Mouse (Mus musculus) lung, adult 2 months (tissue): Measurements from ENCODE around the gene Slc22a23.

Source experiments
- CTCF ChIP-seq: fragments of 200-500 bp; IDR thresholded peaks from 2 replicates; pipeline ENCODE4 v1.5.1; 2011; ENCODE audit warnings: mild to moderate bottlenecking, low read length, control low read depth; ENCODE audit not compliant: insufficient read depth
- POLR2A ChIP-seq: fragments of 200-500 bp; IDR thresholded peaks from 2 replicates; pipeline ENCODE4 v1.6.1; 2011; ENCODE audit warnings: low read depth, mild to moderate bottlenecking, control low read depth, low read length, borderline replicate concordance; ENCODE audit errors: extremely low read depth

- TF ChIP-seq CTCF (no peak), POLR2A (no peak)
These were observed 195.4 kb downstream of the Slc22a23 start for GRCm38 (mm10) chr13:34149463-34150176.
